Mouse (Mus musculus) retina, adult 2 months (tissue): ENCODE data around the gene Lrrc4c.

Source experiments
- DNase-seq: peaks from one replicate; pipeline ENCODE4 v3.0.0-alpha.2; 2012; ENCODE audit warnings: low read depth, low spot score

Gene Lrrc4c

GRCm38 (mm10) chr2:96537469-96537868 is 219.5 kb downstream of the Lrrc4c start:
- DNase-seq = no peak

GRCm38 (mm10) chr2:96547171-96547570 is 229.2 kb downstream of the Lrrc4c start:
- no peak for DNase-seq

- DNase-seq = no peak
These were observed 255.8 kb downstream of the Lrrc4c start for GRCm38 (mm10) chr2:96573755-96574154.

- DNase-seq = no peak
These were observed 259.7 kb downstream of the Lrrc4c start for GRCm38 (mm10) chr2:96577701-96578100.

- no peak for DNase-seq
These were observed 262.3 kb downstream of the Lrrc4c start for GRCm38 (mm10) chr2:96580136-96580733.

GRCm38 (mm10) chr2:96585665-96586064 is 267.7 kb downstream of the Lrrc4c start:
- peak; percentile 39 for DNase-seq

GRCm38 (mm10) chr2:96604801-96605200 is 286.8 kb downstream of the Lrrc4c start:
- DNase-seq = no peak

- DNase-seq = no peak
These were observed 296.2 kb downstream of the Lrrc4c start for GRCm38 (mm10) chr2:96614121-96614520.

- no peak for DNase-seq
These were observed 300.8 kb downstream of the Lrrc4c start for GRCm38 (mm10) chr2:96618691-96619205.

- no peak for DNase-seq
These were observed 349.1 kb downstream of the Lrrc4c start for GRCm38 (mm10) chr2:96667113-96667512.

- no peak for DNase-seq
These were observed 363.8 kb downstream of the Lrrc4c start for GRCm38 (mm10) chr2:96681806-96682205.

- DNase-seq = no peak
These were observed 367.4 kb downstream of the Lrrc4c start for GRCm38 (mm10) chr2:96685328-96685727.

- no peak for DNase-seq
These were observed 387.0 kb downstream of the Lrrc4c start for GRCm38 (mm10) chr2:96705004-96705403.

GRCm38 (mm10) chr2:96707772-96708350 is 389.9 kb downstream of the Lrrc4c start:
- DNase-seq = no peak

- no peak for DNase-seq
These were observed 396.6 kb downstream of the Lrrc4c start for GRCm38 (mm10) chr2:96714561-96714960.

- DNase-seq = no peak
These were observed 399.4 kb downstream of the Lrrc4c start for GRCm38 (mm10) chr2:96717353-96717752.

GRCm38 (mm10) chr2:96723395-96723794 is 405.4 kb downstream of the Lrrc4c start:
- DNase-seq = no peak

- no peak for DNase-seq
These were observed 418.1 kb downstream of the Lrrc4c start for GRCm38 (mm10) chr2:96736081-96736480.

GRCm38 (mm10) chr2:96755066-96755465 is 437.1 kb downstream of the Lrrc4c start:
- no peak for DNase-seq

- DNase-seq = no peak
These were observed 439.7 kb downstream of the Lrrc4c start for GRCm38 (mm10) chr2:96757701-96758100.

GRCm38 (mm10) chr2:96763538-96763937 is 445.6 kb downstream of the Lrrc4c start:
- no peak for DNase-seq

GRCm38 (mm10) chr2:96775376-96775775 is 457.4 kb downstream of the Lrrc4c start:
- no peak for DNase-seq

GRCm38 (mm10) chr2:96796681-96797385 is 478.9 kb downstream of the Lrrc4c start:
- no peak for DNase-seq
